Mouse (Mus musculus): ENCODE results near the gene Sigirr.

- TF ChIP-seq CTCF (IDR thresholded peaks at IDR 0.05; ENCODE audit: control insufficient read depth, insufficient read depth, low read length): no peak
- TF ChIP-seq POLR2A (IDR thresholded peaks at IDR 0.05; ENCODE audit: borderline replicate concordance, control insufficient read depth, low read depth, low read length): no peak
Observed at GRCm38 (mm10) chr7:141094487-141095205, 5.7 kb downstream of the Sigirr start.
